Comparison of ENCODE assay signal across 9 mouse cellular contexts in the genomic region with DNA sequence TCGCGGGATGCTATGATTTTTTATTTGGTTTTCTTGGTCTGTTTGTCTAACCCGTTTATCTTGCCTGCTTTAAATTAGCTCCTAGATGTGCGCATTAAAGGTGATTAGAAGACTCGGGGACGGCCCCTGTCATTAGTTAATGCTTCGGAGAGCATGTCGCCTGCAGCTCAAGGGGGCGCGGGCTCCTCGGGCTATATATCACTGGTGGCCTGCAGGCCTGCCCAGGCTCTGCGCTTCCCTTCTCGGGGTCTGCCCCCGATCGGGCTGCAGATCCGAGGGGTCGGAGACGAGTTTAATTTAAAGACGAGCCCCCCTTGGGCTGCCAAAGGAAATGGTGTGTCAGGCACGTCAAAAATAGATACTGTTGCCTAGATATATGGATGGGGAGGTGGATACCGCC.
DNase-seq lines count a peak whose midpoint lies in the region; ATAC-seq and TF ChIP-seq lines count a peak whose summit lies in the region.
"Had no signal": no experiment of that assay in that cellular context is flagged by ENCODE, and none has a peak within 500 bp of the region (broad histone marks: within the 10 kb centered on the region; RNA-seq: fewer than 3 reads in every experiment).

No protein-coding gene starts in this region.

- intact Hi-C loops in gastrocnemius, adult 2 months (cut with DNase I): no loop called here

- H3K27ac ChIP-seq in kidney, embryonic 16.5 days (ENCODE audit: low read length): no peak overlapping the region
- H3K27ac ChIP-seq in embryonic facial prominence, embryonic 13.5 days: no peak overlapping the region
- no peak overlapping the region for H3K27ac ChIP-seq in intestine, embryonic 15.5 days
- H3K27ac ChIP-seq in neural tube, embryonic 13.5 days (replicated peaks): no peak overlapping the region
- no peak overlapping the region for H3K27ac ChIP-seq in gastrocnemius, adult 2 months

- peaks cover 7% of the 10 kb centered on the region; the same call in 1 of the 2 replicates for H3K9me3 ChIP-seq in kidney, embryonic 16.5 days (ENCODE audit: low read length)
- H3K9me3 ChIP-seq in embryonic facial prominence, embryonic 13.5 days: no peaks in the 10 kb centered on the region
- H3K9me3 ChIP-seq in intestine, embryonic 15.5 days: no peaks in the 10 kb centered on the region
- H3K9me3 ChIP-seq in neural tube, embryonic 13.5 days: no peaks in the 10 kb centered on the region

- peaks cover 45% of the 10 kb centered on the region for H3K27me3 ChIP-seq in kidney, embryonic 16.5 days (ENCODE audit: insufficient read depth, low read length)
- peaks cover 56% of the 10 kb centered on the region for H3K27me3 ChIP-seq in embryonic facial prominence, embryonic 13.5 days
- H3K27me3 ChIP-seq in intestine, embryonic 15.5 days (replicated peaks): peaks cover 19% of the 10 kb centered on the region
- peaks cover 73% of the 10 kb centered on the region for H3K27me3 ChIP-seq in neural tube, embryonic 13.5 days

- H3K9ac ChIP-seq in kidney, embryonic 16.5 days (replicated peaks; ENCODE audit: low read length): no peak overlapping the region; the same call in 1 of the 2 replicates
- peak overlapping the region; percentile 12; the same call in 1 of the 2 replicates for H3K9ac ChIP-seq in embryonic facial prominence, embryonic 13.5 days
- no peak overlapping the region for H3K9ac ChIP-seq in intestine, embryonic 15.5 days
- peak overlapping the region; percentile 22; the same call in 1 of the 2 replicates for H3K9ac ChIP-seq in neural tube, embryonic 13.5 days

- peaks cover 6% of the 10 kb centered on the region for H3K4me1 ChIP-seq in kidney, embryonic 16.5 days (ENCODE audit: insufficient read depth, low read length)
- H3K4me1 ChIP-seq in embryonic facial prominence, embryonic 13.5 days: peaks cover 9% of the 10 kb centered on the region; the same call in 1 of the 2 replicates
- no peaks in the 10 kb centered on the region; the same call in 1 of the 2 replicates for H3K4me1 ChIP-seq in intestine, embryonic 15.5 days (replicated peaks)
- H3K4me1 ChIP-seq in neural tube, embryonic 13.5 days (replicated peaks): peaks cover 8% of the 10 kb centered on the region
- H3K4me1 ChIP-seq: megakaryocyte, embryonic 14.5 days had no signal

- no peak for TF ChIP-seq CTCF in gastrocnemius, adult 2 months (IDR thresholded peaks at IDR 0.05)

- peak overlapping the region; percentile 43 for H3K4me2 ChIP-seq in kidney, embryonic 16.5 days (replicated peaks; ENCODE audit: low read depth, low read length)
- H3K4me2 ChIP-seq in embryonic facial prominence, embryonic 13.5 days: peak overlapping the region; percentile 54
- peak overlapping the region; percentile 43 for H3K4me2 ChIP-seq in intestine, embryonic 15.5 days (replicated peaks)
- peak overlapping the region; percentile 36 for H3K4me2 ChIP-seq in neural tube, embryonic 13.5 days

- WGBS in kidney, embryonic 16.5 days: under 1% methylated on average over 21 of the region's 21 CpGs
- WGBS in embryonic facial prominence, embryonic 13.5 days: 1% methylated on average over 21 of the region's 21 CpGs
- 1% methylated on average over 21 of the region's 21 CpGs for WGBS in intestine, embryonic 15.5 days
- WGBS in neural tube, embryonic 13.5 days: under 1% methylated on average over 21 of the region's 21 CpGs

- H3K4me3 ChIP-seq in kidney, embryonic 16.5 days (ENCODE audit: low read length): peak overlapping the region; percentile 21
- H3K4me3 ChIP-seq in embryonic facial prominence, embryonic 13.5 days: peak overlapping the region; percentile 25
- H3K4me3 ChIP-seq in intestine, embryonic 15.5 days (replicated peaks): 0 out of 2 replicates have a peak overlapping the region, but pooled peaks have one; percentile 6
- peak overlapping the region; percentile 11 for H3K4me3 ChIP-seq in neural tube, embryonic 13.5 days
- H3K4me3 ChIP-seq in gastrocnemius, adult 2 months: no peak overlapping the region
- H3K4me3 ChIP-seq: megakaryocyte, embryonic 14.5 days had no signal

- no peaks in the 10 kb centered on the region for H3K36me3 ChIP-seq in kidney, embryonic 16.5 days (ENCODE audit: insufficient read depth, low read length)
- H3K36me3 ChIP-seq in embryonic facial prominence, embryonic 13.5 days: no peaks in the 10 kb centered on the region
- no peaks in the 10 kb centered on the region for H3K36me3 ChIP-seq in intestine, embryonic 15.5 days
- H3K36me3 ChIP-seq in neural tube, embryonic 13.5 days: no peaks in the 10 kb centered on the region

- no peak for DNase-seq in kidney, adult 18-20 months
- DNase-seq in gastrocnemius, adult 2 months: no peak
- no peak for DNase-seq in thymus, postnatal 36 days

- no peak for ATAC-seq in kidney, embryonic 16.5 days (ENCODE audit: low FRiP score, low TSS enrichment)
- no peak for ATAC-seq in embryonic facial prominence, embryonic 13.5 days (ENCODE audit: insufficient number of reproducible peaks, insufficient read depth, low FRiP score, low TSS enrichment, low read depth)
- no peak for ATAC-seq in intestine, embryonic 15.5 days
- no peak for ATAC-seq in neural tube, embryonic 13.5 days (ENCODE audit: low read depth)
- ATAC-seq in CD4-positive, CD25-positive, alpha-beta regulatory T cell, adult 4 months: no peak

Comparison
In these comparisons a context has a peak if more than half of its experiments do, and no peak if none do; other contexts are left out.
1. H3K9ac ChIP-seq: peak in embryonic facial prominence, embryonic 13.5 days (single experiment) and neural tube, embryonic 13.5 days (single experiment); none in kidney, embryonic 16.5 days (single experiment) and intestine, embryonic 15.5 days (single experiment).
2. Peak in every context shown above with its lines, with median percentiles within 50 percentile points of each other: H3K4me2 ChIP-seq.